ENCODE assay signal across 8 mouse cellular contexts in genomic region chr1:193174143-193174733, GRCm38 (mm10). TPM values are rescaled to one million over a fixed set of nuclear protein-coding genes. Genes with fewer than 3 reads are reported as not detected.
DNase-seq lines count a peak whose midpoint lies in the region; ATAC-seq and TF ChIP-seq lines count a peak whose summit lies in the region.

No protein-coding gene starts in this region.

- peak overlapping the region; percentile 90 for H3K27ac ChIP-seq in heart, embryonic 13.5 days (replicated peaks)
- H3K27ac ChIP-seq in liver, embryonic 16.5 days (ENCODE audit: low read length), result peak overlapping the region; percentile 81

- peak overlapping the region; percentile 86 for H3K4me2 ChIP-seq in heart, embryonic 13.5 days
- H3K4me2 ChIP-seq in liver, embryonic 16.5 days (ENCODE audit: low read depth, low read length), result peak overlapping the region; percentile 79

- no peaks in the 10 kb centered on the region for H3K36me3 ChIP-seq in erythroblast, embryonic 14.5 days (ENCODE audit: control insufficient read depth)
- peaks cover 2% of the 10 kb centered on the region; the same call in 1 of the 2 replicates for H3K36me3 ChIP-seq in E14TG2a.4 (ENCODE audit: insufficient read depth, low read length)
- no peaks in the 10 kb centered on the region for H3K36me3 ChIP-seq in heart, embryonic 13.5 days
- H3K36me3 ChIP-seq in liver, embryonic 16.5 days (ENCODE audit: control insufficient read depth, insufficient read depth), result no peaks in the 10 kb centered on the region

- TF ChIP-seq CTCF in E14TG2a.4 (conservative IDR thresholded peaks at IDR 0.05; ENCODE audit: low read length), result no peak

- H3K27me3 ChIP-seq in erythroblast, embryonic 14.5 days (ENCODE audit: control insufficient read depth), result no peaks in the 10 kb centered on the region
- no peaks in the 10 kb centered on the region for H3K27me3 ChIP-seq in E14TG2a.4 (ENCODE audit: insufficient read depth, low read length)
- H3K27me3 ChIP-seq in heart, embryonic 13.5 days (replicated peaks), result no peaks in the 10 kb centered on the region
- no peaks in the 10 kb centered on the region for H3K27me3 ChIP-seq in liver, embryonic 16.5 days (ENCODE audit: control insufficient read depth, insufficient read depth, low read depth, low read length)

- peak overlapping the region; percentile 70 for H3K4me3 ChIP-seq in erythroblast, embryonic 14.5 days (replicated peaks)
- H3K4me3 ChIP-seq in E14TG2a.4 (replicated peaks; ENCODE audit: low read length), result peak overlapping the region; percentile 89
- H3K4me3 ChIP-seq in heart, embryonic 13.5 days, result peak overlapping the region; percentile 83
- H3K4me3 ChIP-seq in liver, embryonic 16.5 days (ENCODE audit: low read depth, low read length), result peak overlapping the region; percentile 81

- ATAC-seq in erythroblast, adult 5-6 weeks (replicated peaks; ENCODE audit: low FRiP score, poor library complexity, severe bottlenecking), result no peak
- ATAC-seq in heart, embryonic 13.5 days (ENCODE audit: extremely low read depth, insufficient number of reproducible peaks, low FRiP score, low TSS enrichment), result no peak
- no peak for ATAC-seq in liver, embryonic 16.5 days (ENCODE audit: low read depth)

- H3K9ac ChIP-seq in heart, embryonic 13.5 days, result peak overlapping the region; percentile 82
- peak overlapping the region; percentile 73 for H3K9ac ChIP-seq in liver, embryonic 16.5 days (ENCODE audit: low read depth, low read length)

- no peak for DNase-seq in spleen, adult 18-20 months
- no peak for DNase-seq in cerebellum, postnatal 14 days
- DNase-seq in kidney, postnatal 25 days, result no peak

- H3K4me1 ChIP-seq in erythroblast, embryonic 14.5 days (ENCODE audit: control insufficient read depth), result peaks cover 31% of the 10 kb centered on the region
- peaks cover 25% of the 10 kb centered on the region for H3K4me1 ChIP-seq in E14TG2a.4 (replicated peaks; ENCODE audit: low read depth, low read length)
- H3K4me1 ChIP-seq in heart, embryonic 13.5 days, result peaks cover 45% of the 10 kb centered on the region
- H3K4me1 ChIP-seq in liver, embryonic 16.5 days (ENCODE audit: control insufficient read depth, low read depth, low read length), result peaks cover 24% of the 10 kb centered on the region

- 49% methylated on average over 13 of the region's 13 CpGs for WGBS in heart, embryonic 13.5 days
- 66% methylated on average over 13 of the region's 13 CpGs for WGBS in liver, embryonic 16.5 days (ENCODE audit: insufficient replicate concordance)

- H3K9me3 ChIP-seq in erythroblast, embryonic 14.5 days (ENCODE audit: control insufficient read depth, low read length), result no peaks in the 10 kb centered on the region
- no peaks in the 10 kb centered on the region for H3K9me3 ChIP-seq in E14TG2a.4 (ENCODE audit: low read length)
- no peaks in the 10 kb centered on the region for H3K9me3 ChIP-seq in heart, embryonic 13.5 days
- no peaks in the 10 kb centered on the region for H3K9me3 ChIP-seq in liver, embryonic 16.5 days (replicated peaks; ENCODE audit: control insufficient read depth, low read length)

RNA-seq across cellular contexts. Expression of gene A130010J15Rik, which starts 6.4 kb away (rescaled TPM):
- not detected in 2 replicates for polyA plus RNA-seq in erythroblast, embryonic 14.5 days (2012)
- 2.9 and 5.0 TPM in 2 replicates for total RNA-seq in erythroblast, adult 5-6 weeks (2015; ENCODE audit: low replicate concordance)
- 1.3 and 1.4 TPM in 2 replicates for total RNA-seq in erythroblast, adult 5-6 weeks (2017; ENCODE audit: low replicate concordance)
- polyA plus RNA-seq in heart, embryonic 13.5 days (2015; fragmentation: Nextera tagmentation; extraction: Ambion mirVana), result 11.1 and 12.8 TPM in 2 replicates
- 4.0 and 4.1 TPM in 2 replicates for polyA plus RNA-seq in liver, embryonic 16.5 days (2015; fragmentation: Nextera tagmentation; extraction: Ambion mirVana)

RNA-seq across cellular contexts. Expression of gene Irf6, which starts 21.3 kb away (rescaled TPM):
- polyA plus RNA-seq in erythroblast, embryonic 14.5 days (2012), result not detected in 2 replicates
- not detected in 2 replicates for total RNA-seq in erythroblast, adult 5-6 weeks (2015; ENCODE audit: low replicate concordance)
- total RNA-seq in erythroblast, adult 5-6 weeks (2017; ENCODE audit: low replicate concordance), result 0.42 TPM in 1 of 2 replicates, not detected in the other
- 5.9 and 6.2 TPM in 2 replicates for polyA plus RNA-seq in heart, embryonic 13.5 days (2015; fragmentation: Nextera tagmentation; extraction: Ambion mirVana)
- 2.9 and 3.8 TPM in 2 replicates for polyA plus RNA-seq in liver, embryonic 16.5 days (2015; fragmentation: Nextera tagmentation; extraction: Ambion mirVana)

RNA-seq across cellular contexts. Expression of gene Traf3ip3, which starts 27.3 kb away (rescaled TPM):
- polyA plus RNA-seq in erythroblast, embryonic 14.5 days (2012), result 0.22 TPM in 1 of 2 replicates, not detected in the other
- total RNA-seq in erythroblast, adult 5-6 weeks (2015; ENCODE audit: low replicate concordance), result 11.9 and 23.1 TPM in 2 replicates
- total RNA-seq in erythroblast, adult 5-6 weeks (2017; ENCODE audit: low replicate concordance), result 18.1 and 40.7 TPM in 2 replicates
- polyA plus RNA-seq in heart, embryonic 13.5 days (2015; fragmentation: Nextera tagmentation; extraction: Ambion mirVana), result 1.3 and 1.4 TPM in 2 replicates
- 8.3 and 9.4 TPM in 2 replicates for polyA plus RNA-seq in liver, embryonic 16.5 days (2015; fragmentation: Nextera tagmentation; extraction: Ambion mirVana)

RNA-seq across cellular contexts. Expression of gene Lamb3, which starts 33.3 kb away (rescaled TPM):
- polyA plus RNA-seq in erythroblast, embryonic 14.5 days (2012), result not detected in 2 replicates
- 0.58 and 11.1 TPM in 2 replicates for total RNA-seq in erythroblast, adult 5-6 weeks (2015; ENCODE audit: low replicate concordance)
- 1.8 and 4.1 TPM in 2 replicates for total RNA-seq in erythroblast, adult 5-6 weeks (2017; ENCODE audit: low replicate concordance)
- 2.3 and 2.5 TPM in 2 replicates for polyA plus RNA-seq in heart, embryonic 13.5 days (2015; fragmentation: Nextera tagmentation; extraction: Ambion mirVana)
- 0.41 and 1.2 TPM in 2 replicates for polyA plus RNA-seq in liver, embryonic 16.5 days (2015; fragmentation: Nextera tagmentation; extraction: Ambion mirVana)

RNA-seq across cellular contexts. Expression of gene Diexf, which starts 44.2 kb away (rescaled TPM):
- 0.07 and 0.21 TPM in 2 replicates for polyA plus RNA-seq in erythroblast, embryonic 14.5 days (2012)
- 1.9 and 12.7 TPM in 2 replicates for total RNA-seq in erythroblast, adult 5-6 weeks (2015; ENCODE audit: low replicate concordance)
- 2.7 and 2.8 TPM in 2 replicates for total RNA-seq in erythroblast, adult 5-6 weeks (2017; ENCODE audit: low replicate concordance)
- 4.9 and 5.7 TPM in 2 replicates for polyA plus RNA-seq in heart, embryonic 13.5 days (2015; fragmentation: Nextera tagmentation; extraction: Ambion mirVana)
- 2.6 and 3.1 TPM in 2 replicates for polyA plus RNA-seq in liver, embryonic 16.5 days (2015; fragmentation: Nextera tagmentation; extraction: Ambion mirVana)
